Mouse (Mus musculus) ES-E14 (cell line): ENCODE measurements around the gene Thra. TPM values are rescaled to one million over a fixed set of nuclear protein-coding genes. Genes with fewer than 3 reads are reported as not detected.
A peak's percentile ranks its signal among the peaks of the same experiment; 100 is the strongest.

Experiments
- DNase-seq: peaks from one replicate; pipeline ENCODE4 v3.0.0-alpha.2; 2013; ENCODE audit warnings: low read depth, low spot score
- H3K27ac ChIP-seq: 2 replicates; pipeline ENCODE4 v1.5.1; 2012; ENCODE audit warnings: low read depth, mild to moderate bottlenecking, low read length, moderate library complexity, mixed read lengths; ENCODE audit not compliant: poor library complexity, insufficient read depth, severe bottlenecking
- H3K36me3 ChIP-seq: 2 replicates; pipeline ENCODE4 v1.6.1; 2012; ENCODE audit warnings: mild to moderate bottlenecking, low read length, moderate library complexity, mixed read lengths; ENCODE audit not compliant: control insufficient read depth, poor library complexity, insufficient read depth, severe bottlenecking
- H3K4me1 ChIP-seq, 2 experiments: fragments of 150-350 bp in 1 of 2; sonication (generic) in 1 of 2; 2 replicates each; pipeline ENCODE4 v1.6.1; 2012; ENCODE audit warnings: low read length in 2 of 2, mild to moderate bottlenecking in 1 of 2, mixed read lengths in 1 of 2; ENCODE audit not compliant: control insufficient read depth in 2 of 2, insufficient read depth in 2 of 2, poor library complexity in 1 of 2
- H3K4me3 ChIP-seq, 2 experiments: fragments of 150-350 bp in 1 of 2; sonication (generic) in 1 of 2; 2 replicates each; pipeline ENCODE4 v1.5.1; 2012; ENCODE audit warnings: low read length in 2 of 2, low read depth in 1 of 2, mild to moderate bottlenecking in 1 of 2, mixed read lengths in 1 of 2; ENCODE audit not compliant: insufficient read depth in 1 of 2, poor library complexity in 1 of 2, severe bottlenecking in 1 of 2
- H3K9ac ChIP-seq: 2 replicates; pipeline ENCODE4 v1.6.1; 2012; ENCODE audit warnings: low read depth, mild to moderate bottlenecking, low read length, mixed read lengths; ENCODE audit not compliant: poor library complexity, insufficient read depth, severe bottlenecking
- H3K9me3 ChIP-seq: fragments of 150-350 bp; sonication (generic); 2 replicates; pipeline ENCODE4 v1.6.1; 2012; ENCODE audit warnings: low read depth, mild to moderate bottlenecking, low read length; ENCODE audit not compliant: control insufficient read depth, insufficient read depth
- CHD2 ChIP-seq: IDR thresholded peaks from 2 replicates; pipeline ENCODE4 v1.6.1; 2014; ENCODE audit warnings: mild to moderate bottlenecking, low read depth, low read length, inconsistent platforms
- HCFC1 ChIP-seq: IDR thresholded peaks from 2 replicates; pipeline ENCODE4 v1.6.1; 2012; ENCODE audit warnings: low read length, inconsistent platforms, borderline replicate concordance; ENCODE audit not compliant: insufficient read depth
- MAFK ChIP-seq: IDR thresholded peaks from 2 replicates; pipeline ENCODE4 v1.6.1; 2014; ENCODE audit warnings: mild to moderate bottlenecking, low read depth, low read length, inconsistent platforms; ENCODE audit not compliant: insufficient read depth
- ZC3H11A ChIP-seq: IDR thresholded peaks from 2 replicates; pipeline ENCODE4 v1.6.1; 2012; ENCODE audit warnings: low read depth, mild to moderate bottlenecking, inconsistent platforms, low read length, borderline replicate concordance
- ZNF384 ChIP-seq: IDR thresholded peaks from 2 replicates; pipeline ENCODE4 v1.6.1; 2012; ENCODE audit warnings: low read depth, low read length, inconsistent platforms
- in situ Hi-C, 2 experiments: fragments of 600-800 bp; cut with MboI; formaldehyde crosslinking; loops; one replicate each; pipeline ENCODE4 v1.15.1; 2025; ENCODE audit warnings: low sequenced_read_pairs in 2 of 2, inconsistent platforms in 1 of 2; ENCODE audit not compliant: unreplicated experiment in 2 of 2
- total RNA-seq: library from RNA; depleted of rRNA; stranded (reverse); fragments of 300-350 nt; gene quantifications from 2 replicates; pipeline ENCODE4 v1.2.3, GENCODE M21; 2012

The Thra gene
- total RNA-seq, 1 experiment: 7.7 TPM

GRCm38 (mm10) chr11:98788139-98788538 lies 47.7 kb downstream of the Thra start:
- Histone ChIP-seq H3K36me3 (no peaks in the 10 kb centered on the region), H3K27ac (no peak overlapping the region), H3K4me1 (peaks cover 10 to 18% of the 10 kb centered on the region in 2 experiments; a peak in 3 of 4 replicates), H3K4me3 (no peak overlapping the region), H3K9ac (no peak overlapping the region), H3K9me3 (no peaks in the 10 kb centered on the region)
- no peak for TF ChIP-seq CHD2
- TF ChIP-seq ZNF384: no peak
- no peak for TF ChIP-seq MAFK
- TF ChIP-seq HCFC1: no peak
- no peak for TF ChIP-seq ZC3H11A
- in situ Hi-C loops: loop anchor here in 1 of 2 experiments (10.0 kb wide), 1 partner anchor 53 kb away; no protein-coding TSS in a partner anchor
- no peak for DNase-seq

GRCm38 (mm10) chr11:98788550-98789218 lies 48.2 kb downstream of the Thra start:
- Histone ChIP-seq H3K27ac (no peak overlapping the region; the same call in 1 of the 2 replicates), H3K4me3 (peak overlapping the region; percentile 62 to 75), H3K9me3 (no peaks in the 10 kb centered on the region), H3K36me3 (no peaks in the 10 kb centered on the region), H3K9ac (peak overlapping the region; percentile 88), H3K4me1 (peaks cover 7 to 16% of the 10 kb centered on the region in 2 experiments; a peak in 3 of 4 replicates)
- TF ChIP-seq ZC3H11A: 0 out of 2 replicates have a peak, but pooled peaks have one; percentile 4
- TF ChIP-seq MAFK: no peak
- TF ChIP-seq ZNF384: no peak
- TF ChIP-seq CHD2: no peak
- peak; percentile 72; the same call in 1 of the 2 replicates for TF ChIP-seq HCFC1
- in situ Hi-C loops: loop anchor here in 1 of 2 experiments (10.0 kb wide), 1 partner anchor 54 kb away; no protein-coding TSS in a partner anchor
- DNase-seq: no peak

- H3K27ac ChIP-seq: peak overlapping the region; percentile 7; the same call in 1 of the 2 replicates
- no peaks in the 10 kb centered on the region for H3K9me3 ChIP-seq
- peak overlapping the region; percentile 88 for H3K9ac ChIP-seq
- no peaks in the 10 kb centered on the region for H3K36me3 ChIP-seq
- TF ChIP-seq ZNF384 (no peak), ZC3H11A (no peak), CHD2 (no peak), HCFC1 (no peak), MAFK (no peak)
- peaks cover 5 to 11% of the 10 kb centered on the region in 2 experiments for H3K4me1 ChIP-seq
- no peak for DNase-seq
- H3K4me3 ChIP-seq: peak overlapping the region; percentile 62 to 75
- in situ Hi-C loops: loop anchor here in 1 of 2 experiments (10.0 kb wide), 1 partner anchor 55 kb away; no protein-coding TSS in a partner anchor
Measured at GRCm38 (mm10) chr11:98789219-98789807, 48.9 kb downstream of the Thra start.

GRCm38 (mm10) chr11:98789824-98790223 lies 49.4 kb downstream of the Thra start:
- TF ChIP-seq CHD2: no peak
- no peak for DNase-seq
- Histone ChIP-seq H3K4me3 (peak overlapping the region; percentile 62 to 75; a peak in 3 of 4 replicates), H3K27ac (no peak overlapping the region), H3K36me3 (no peaks in the 10 kb centered on the region), H3K9ac (peak overlapping the region; percentile 88; the same call in 1 of the 2 replicates), H3K9me3 (no peaks in the 10 kb centered on the region), H3K4me1 (peaks cover 5 to 11% of the 10 kb centered on the region in 2 experiments)
- in situ Hi-C loops: loop anchor here in 1 of 2 experiments (10.0 kb wide), 1 partner anchor 55 kb away; no protein-coding TSS in a partner anchor
